Mouse (Mus musculus): ENCODE data around the gene Ccp110. TPM values are rescaled to one million over a fixed set of nuclear protein-coding genes. Genes with fewer than 3 reads are reported as not detected.

The Ccp110 gene
- 8.5 and 10.9 TPM in 2 replicates for polyA plus RNA-seq (2015; fragmentation: Nextera tagmentation; extraction: Ambion mirVana)

- peaks cover 24% of the 10 kb centered on the region for H3K4me1 ChIP-seq (replicated peaks)
- peak; percentile 98 for ATAC-seq (ENCODE audit: low read depth)
- H3K4me2 ChIP-seq = peak within 1 kb of the TSS; percentile 87
- peak within 1 kb of the TSS; percentile 66 for H3K27ac ChIP-seq
- DNase-seq = peak; percentile 93
- no peaks in the 10 kb centered on the region for H3K9me3 ChIP-seq (replicated peaks)
- H3K4me3 ChIP-seq (replicated peaks) = peak within 1 kb of the TSS; percentile 95
- H3K9ac ChIP-seq = peak within 1 kb of the TSS; percentile 84
- H3K36me3 ChIP-seq = peaks cover 14% of the 10 kb centered on the region
- no peaks in the 10 kb centered on the region for H3K27me3 ChIP-seq
- WGBS (ENCODE audit: insufficient replicate concordance) = under 1% methylated on average over 48 of the region's 48 CpGs
Measured at GRCm38 (mm10) chr7:118712228-118713173, at the start of gene Ccp110. TSS of gene Ccp110 (plus strand) at chr7:118712552.

GRCm38 (mm10) chr7:118667773-118668172 is 44.6 kb upstream of the Ccp110 start:
- no peak for ATAC-seq (ENCODE audit: low read depth)
- no peak for DNase-seq
- 73% methylated on average over 2 of the region's 2 CpGs for WGBS (ENCODE audit: insufficient replicate concordance)
- no peaks in the 10 kb centered on the region for H3K36me3 ChIP-seq
- no peak overlapping the region for H3K4me2 ChIP-seq
- H3K9ac ChIP-seq = no peak overlapping the region
- H3K9me3 ChIP-seq (replicated peaks) = no peaks in the 10 kb centered on the region; the same call in none of the 2 replicates
- no peaks in the 10 kb centered on the region for H3K4me1 ChIP-seq (replicated peaks)
- no peaks in the 10 kb centered on the region for H3K27me3 ChIP-seq
- no peak overlapping the region for H3K4me3 ChIP-seq (replicated peaks)
- no peak overlapping the region for H3K27ac ChIP-seq

GRCm38 (mm10) chr7:118670142-118670541 is 42.2 kb upstream of the Ccp110 start:
- no peak for DNase-seq
- Histone ChIP-seq H3K4me1 (replicated peaks) (no peaks in the 10 kb centered on the region), H3K27me3 (no peaks in the 10 kb centered on the region), H3K9ac (no peak overlapping the region), H3K9me3 (replicated peaks) (no peaks in the 10 kb centered on the region), H3K4me3 (replicated peaks) (no peak overlapping the region), H3K4me2 (no peak overlapping the region), H3K27ac (no peak overlapping the region), H3K36me3 (no peaks in the 10 kb centered on the region)
- peak; percentile 81 for ATAC-seq (ENCODE audit: low read depth)
- 46% methylated on average over 4 of the region's 4 CpGs for WGBS (ENCODE audit: insufficient replicate concordance)

- Histone ChIP-seq H3K4me3 (replicated peaks) (no peak overlapping the region), H3K4me1 (replicated peaks) (no peaks in the 10 kb centered on the region), H3K36me3 (no peaks in the 10 kb centered on the region), H3K27me3 (no peaks in the 10 kb centered on the region), H3K9me3 (replicated peaks) (no peaks in the 10 kb centered on the region), H3K4me2 (no peak overlapping the region), H3K9ac (no peak overlapping the region), H3K27ac (no peak overlapping the region)
- 53% methylated on average over 4 of the region's 4 CpGs for WGBS (ENCODE audit: insufficient replicate concordance)
- ATAC-seq (ENCODE audit: low read depth) (no peak), DNase-seq (no peak)
Measured at GRCm38 (mm10) chr7:118676826-118677225, 35.5 kb upstream of the Ccp110 start.

- no peak overlapping the region for H3K27ac ChIP-seq
- H3K4me1 ChIP-seq (replicated peaks) = no peaks in the 10 kb centered on the region
- H3K9ac ChIP-seq = no peak overlapping the region
- no peak overlapping the region for H3K4me3 ChIP-seq (replicated peaks)
- no peaks in the 10 kb centered on the region for H3K9me3 ChIP-seq (replicated peaks)
- H3K27me3 ChIP-seq = no peaks in the 10 kb centered on the region
- DNase-seq (peak; percentile 27), ATAC-seq (ENCODE audit: low read depth) (0 out of 2 replicates have a peak, but pooled peaks have one; percentile 14)
- 27% methylated on average over 5 of the region's 5 CpGs for WGBS (ENCODE audit: insufficient replicate concordance)
- no peak overlapping the region for H3K4me2 ChIP-seq
- peaks cover 62% of the 10 kb centered on the region for H3K36me3 ChIP-seq
Measured at GRCm38 (mm10) chr7:118688199-118688598, 24.2 kb upstream of the Ccp110 start.

GRCm38 (mm10) chr7:118689088-118689487 is 23.3 kb upstream of the Ccp110 start:
- Histone ChIP-seq H3K4me2 (no peak overlapping the region), H3K9me3 (replicated peaks) (no peaks in the 10 kb centered on the region), H3K27ac (no peak overlapping the region), H3K36me3 (peaks cover 70% of the 10 kb centered on the region), H3K9ac (no peak overlapping the region), H3K4me1 (replicated peaks) (no peaks in the 10 kb centered on the region), H3K4me3 (replicated peaks) (no peak overlapping the region), H3K27me3 (no peaks in the 10 kb centered on the region)
- 82% methylated on average over 7 of the region's 7 CpGs for WGBS (ENCODE audit: insufficient replicate concordance)
- DNase-seq (no peak), ATAC-seq (ENCODE audit: low read depth) (no peak)

GRCm38 (mm10) chr7:118691287-118691686 is 21.1 kb upstream of the Ccp110 start:
- H3K4me3 ChIP-seq (replicated peaks) = no peak overlapping the region
- WGBS (ENCODE audit: insufficient replicate concordance) = 92% methylated on average over 2 of the region's 2 CpGs
- ATAC-seq (ENCODE audit: low read depth) = no peak
- no peaks in the 10 kb centered on the region for H3K27me3 ChIP-seq
- no peak for DNase-seq
- no peak overlapping the region for H3K4me2 ChIP-seq
- H3K36me3 ChIP-seq = peaks cover 90% of the 10 kb centered on the region
- H3K27ac ChIP-seq = no peak overlapping the region
- no peak overlapping the region for H3K9ac ChIP-seq
- H3K4me1 ChIP-seq (replicated peaks) = no peaks in the 10 kb centered on the region
- no peaks in the 10 kb centered on the region for H3K9me3 ChIP-seq (replicated peaks)

- DNase-seq (no peak), ATAC-seq (ENCODE audit: low read depth) (no peak)
- Histone ChIP-seq H3K9ac (no peak overlapping the region), H3K36me3 (peaks cover 79% of the 10 kb centered on the region), H3K27ac (no peak overlapping the region), H3K9me3 (replicated peaks) (no peaks in the 10 kb centered on the region), H3K4me3 (replicated peaks) (no peak overlapping the region), H3K4me2 (no peak overlapping the region), H3K4me1 (replicated peaks) (peaks cover 8% of the 10 kb centered on the region; the same call in 1 of the 2 replicates), H3K27me3 (no peaks in the 10 kb centered on the region)
- WGBS (ENCODE audit: insufficient replicate concordance) = 92% methylated on average over 6 of the region's 6 CpGs
Measured at GRCm38 (mm10) chr7:118696146-118696545, 16.2 kb upstream of the Ccp110 start.

GRCm38 (mm10) chr7:118697168-118697567 is 15.2 kb upstream of the Ccp110 start:
- no peak overlapping the region for H3K9ac ChIP-seq
- no peaks in the 10 kb centered on the region for H3K9me3 ChIP-seq (replicated peaks)
- DNase-seq (no peak), ATAC-seq (ENCODE audit: low read depth) (no peak)
- H3K36me3 ChIP-seq = peaks cover 75% of the 10 kb centered on the region
- 71% methylated on average over 4 of the region's 4 CpGs for WGBS (ENCODE audit: insufficient replicate concordance)
- H3K27me3 ChIP-seq = no peaks in the 10 kb centered on the region
- peaks cover 8% of the 10 kb centered on the region; the same call in 1 of the 2 replicates for H3K4me1 ChIP-seq (replicated peaks)
- H3K4me2 ChIP-seq = no peak overlapping the region
- H3K27ac ChIP-seq = no peak overlapping the region
- H3K4me3 ChIP-seq (replicated peaks) = no peak overlapping the region

GRCm38 (mm10) chr7:118698882-118699281 is 13.5 kb upstream of the Ccp110 start:
- no peak overlapping the region for H3K4me2 ChIP-seq
- no peak for DNase-seq

GRCm38 (mm10) chr7:118703144-118703561 is 9.2 kb upstream of the Ccp110 start:
- H3K4me3 ChIP-seq (replicated peaks) = no peak overlapping the region
- ATAC-seq (ENCODE audit: low read depth) = no peak
- H3K27ac ChIP-seq = no peak overlapping the region; the same call in 1 of the 2 replicates
- 84% methylated on average over 15 of the region's 15 CpGs for WGBS (ENCODE audit: insufficient replicate concordance)
- DNase-seq = no peak
- peak overlapping the region; percentile 19; the same call in 1 of the 2 replicates for H3K9ac ChIP-seq
- no peaks in the 10 kb centered on the region for H3K27me3 ChIP-seq
- H3K9me3 ChIP-seq (replicated peaks) = no peaks in the 10 kb centered on the region
- H3K4me2 ChIP-seq = peak overlapping the region; percentile 89
- H3K36me3 ChIP-seq = peaks cover 18% of the 10 kb centered on the region
- H3K4me1 ChIP-seq (replicated peaks) = peaks cover 46% of the 10 kb centered on the region

More at GRCm38 (mm10) chr7:118698882-118699281, 13.5 kb upstream of the Ccp110 start:
- H3K27me3 ChIP-seq = no peaks in the 10 kb centered on the region
- H3K27ac ChIP-seq = no peak overlapping the region
- H3K4me1 ChIP-seq (replicated peaks) = peaks cover 17% of the 10 kb centered on the region
- ATAC-seq (ENCODE audit: low read depth) = peak; percentile 38
- H3K9me3 ChIP-seq (replicated peaks) = no peaks in the 10 kb centered on the region
- no peak overlapping the region for H3K9ac ChIP-seq
- H3K36me3 ChIP-seq = peaks cover 59% of the 10 kb centered on the region
- WGBS (ENCODE audit: insufficient replicate concordance) = 77% methylated on average over 9 of the region's 9 CpGs
- no peak overlapping the region for H3K4me3 ChIP-seq (replicated peaks)
